27 mouse cellular contexts compared by ENCODE assay signal in genomic region chr2:103912481-103913251, GRCm38 (mm10). TPM values are rescaled to one million over a fixed set of nuclear protein-coding genes. Genes with fewer than 3 reads are reported as not detected.
DNase-seq lines count a peak whose midpoint lies in the region; ATAC-seq lines count a peak whose summit lies in the region.
"Had no signal": no experiment of that assay in that cellular context is flagged by ENCODE, and none has a peak within 500 bp of the region (broad histone marks: within the 10 kb centered on the region; RNA-seq: fewer than 3 reads in every experiment).

No protein-coding gene starts in this region.

- H3K36me3 ChIP-seq in liver, embryonic 13.5 days, result peaks cover 20% of the 10 kb centered on the region; the same call in 1 of the 2 replicates
- no peaks in the 10 kb centered on the region for H3K36me3 ChIP-seq in liver, embryonic 11.5 days (ENCODE audit: control insufficient read depth, insufficient read depth, low read length)
- H3K36me3 ChIP-seq in neural tube, embryonic 14.5 days (ENCODE audit: control insufficient read depth, insufficient read depth, low read length), result no peaks in the 10 kb centered on the region
- H3K36me3 ChIP-seq: embryonic facial prominence, embryonic 12.5 days; heart, embryonic 13.5 days; intestine, embryonic 15.5 days; limb, embryonic 13.5 days had no signal

- H3K27ac ChIP-seq in liver, embryonic 13.5 days, result peak overlapping the region; percentile 53; the same call in 1 of the 2 replicates
- H3K27ac ChIP-seq in liver, embryonic 11.5 days (ENCODE audit: low read depth, low read length), result no peak overlapping the region
- H3K27ac ChIP-seq in neural tube, embryonic 14.5 days (ENCODE audit: low read depth, low read length), result peak overlapping the region; percentile 30; the same call in 1 of the 2 replicates
- H3K27ac ChIP-seq: embryonic facial prominence, embryonic 12.5 days; gastrocnemius, adult 2 months; heart, adult 2 months; heart, embryonic 13.5 days; intestine, embryonic 15.5 days; kidney, postnatal 0 days; limb, embryonic 13.5 days; liver, embryonic 12.5 days had no signal

- H3K4me2 ChIP-seq in liver, embryonic 13.5 days, result no peak overlapping the region
- no peak overlapping the region for H3K4me2 ChIP-seq in liver, embryonic 11.5 days
- no peak overlapping the region for H3K4me2 ChIP-seq in neural tube, embryonic 14.5 days (ENCODE audit: low read depth, low read length)
- H3K4me2 ChIP-seq: embryonic facial prominence, embryonic 12.5 days; heart, embryonic 13.5 days; intestine, embryonic 15.5 days; limb, embryonic 13.5 days; liver, embryonic 12.5 days had no signal

- no peak for DNase-seq in frontal cortex, postnatal 36 days (ENCODE audit: low spot score in 2 of 2)
- no peak for DNase-seq in liver, embryonic 13.5 days
- no peak for DNase-seq in liver, embryonic 11.5 days (ENCODE audit: low spot score)
- DNase-seq in brain, adult 2 months (ENCODE audit: low read depth, low spot score), result peak; percentile 47
- DNase-seq: adrenal gland, postnatal 14 days; cerebellum, adult 18-20 months; cerebellum, postnatal 36 days; gastrocnemius, adult 2 months; gastrocnemius, postnatal 36 days; heart, adult 2 months; heart, postnatal 10 days; kidney, adult 2 months; kidney, postnatal 4 days; lung, adult 18-20 months; lung, postnatal 4 days; thymus, adult 2 months; thymus, postnatal 36 days had no signal

- no peak overlapping the region for H3K4me3 ChIP-seq in liver, embryonic 13.5 days (replicated peaks)
- no peak overlapping the region for H3K4me3 ChIP-seq in liver, embryonic 11.5 days (ENCODE audit: low read depth, low read length)
- H3K4me3 ChIP-seq in neural tube, embryonic 14.5 days (ENCODE audit: low read depth, low read length), result no peak overlapping the region
- H3K4me3 ChIP-seq: embryonic facial prominence, embryonic 12.5 days; gastrocnemius, adult 2 months; heart, adult 2 months; heart, embryonic 13.5 days; intestine, embryonic 15.5 days; limb, embryonic 13.5 days; liver, embryonic 12.5 days had no signal

- peak; percentile 72 for ATAC-seq in frontal cortex, adult (ENCODE audit: low TSS enrichment)
- no peak for ATAC-seq in liver, embryonic 13.5 days (ENCODE audit: low read depth)
- no peak for ATAC-seq in liver, embryonic 11.5 days (replicated peaks; ENCODE audit: low FRiP score)
- ATAC-seq in neural tube, embryonic 14.5 days (ENCODE audit: low read depth), result peak; percentile 60
- no peak for ATAC-seq in megakaryocyte, adult 5-6 weeks (ENCODE audit: poor library complexity, severe bottlenecking)
- ATAC-seq: forebrain, embryonic 14.5 days; intestine, embryonic 15.5 days; liver, embryonic 12.5 days had no signal

- H3K9me3 ChIP-seq in liver, embryonic 13.5 days (replicated peaks), result no peaks in the 10 kb centered on the region
- no peaks in the 10 kb centered on the region for H3K9me3 ChIP-seq in liver, embryonic 11.5 days (ENCODE audit: control insufficient read depth, low read length)
- H3K9me3 ChIP-seq in neural tube, embryonic 14.5 days (ENCODE audit: control insufficient read depth, low read length), result no peaks in the 10 kb centered on the region
- H3K9me3 ChIP-seq: embryonic facial prominence, embryonic 12.5 days; heart, embryonic 13.5 days; intestine, embryonic 15.5 days; limb, embryonic 13.5 days; liver, embryonic 12.5 days had no signal

- H3K9ac ChIP-seq in liver, embryonic 13.5 days, result no peak overlapping the region
- no peak overlapping the region for H3K9ac ChIP-seq in liver, embryonic 11.5 days (ENCODE audit: low read depth, low read length)
- H3K9ac ChIP-seq in neural tube, embryonic 14.5 days (replicated peaks; ENCODE audit: low read depth, low read length), result no peak overlapping the region
- H3K9ac ChIP-seq: embryonic facial prominence, embryonic 12.5 days; heart, embryonic 13.5 days; intestine, embryonic 15.5 days; limb, embryonic 13.5 days; liver, embryonic 12.5 days had no signal

- no peaks in the 10 kb centered on the region for H3K27me3 ChIP-seq in liver, embryonic 13.5 days
- H3K27me3 ChIP-seq in liver, embryonic 11.5 days (replicated peaks; ENCODE audit: control insufficient read depth, insufficient read depth, low read length), result no peaks in the 10 kb centered on the region
- H3K27me3 ChIP-seq in neural tube, embryonic 14.5 days (ENCODE audit: control insufficient read depth, insufficient read depth, low read length), result no peaks in the 10 kb centered on the region
- H3K27me3 ChIP-seq: embryonic facial prominence, embryonic 12.5 days; intestine, embryonic 15.5 days; limb, embryonic 13.5 days had no signal

- H3K4me1 ChIP-seq in liver, embryonic 13.5 days (replicated peaks), result peaks cover 34% of the 10 kb centered on the region
- H3K4me1 ChIP-seq in liver, embryonic 11.5 days (replicated peaks; ENCODE audit: control insufficient read depth, insufficient read depth, low read length), result peaks cover 2% of the 10 kb centered on the region; the same call in 1 of the 2 replicates
- H3K4me1 ChIP-seq in neural tube, embryonic 14.5 days (ENCODE audit: control insufficient read depth, insufficient read depth, low read length), result no peaks in the 10 kb centered on the region
- H3K4me1 ChIP-seq: embryonic facial prominence, embryonic 12.5 days; heart, embryonic 13.5 days; intestine, embryonic 15.5 days had no signal

- 87% methylated on average over 16 of the region's 16 CpGs for whole genome bisulfite sequencing in liver, embryonic 13.5 days (ENCODE audit: insufficient replicate concordance)
- 89% methylated on average over 16 of the region's 16 CpGs for WGBS in liver, embryonic 11.5 days
- WGBS in neural tube, embryonic 14.5 days, result 73% methylated on average over 16 of the region's 16 CpGs

RNA-seq across cellular contexts. Expression of gene Lmo2, which starts 45.1 kb away (rescaled TPM):
- polyA plus RNA-seq in liver, embryonic 13.5 days (2015; fragmentation: Nextera tagmentation; extraction: Ambion mirVana), result 156 and 167 TPM in 2 replicates
- 185 and 191 TPM in 2 replicates for polyA plus RNA-seq in liver, embryonic 11.5 days (2014; fragmentation: Nextera tagmentation; extraction: Ambion mirVana)
- polyA plus RNA-seq in neural tube, embryonic 14.5 days (2014; fragmentation: Nextera tagmentation; extraction: Ambion mirVana), result 64.2 and 68.0 TPM in 2 replicates
- 186 and 200 TPM in 2 replicates for total RNA-seq in megakaryocyte, adult 5-6 weeks (2015)
- total RNA-seq in megakaryocyte, adult 5-6 weeks (2017), result 92.3 and 100 TPM in 2 replicates

Comparison
In these comparisons a context has a peak if more than half of its experiments do, and no peak if none do; other contexts are left out.
1. ATAC-seq: peak in frontal cortex, adult (single experiment) and neural tube, embryonic 14.5 days (single experiment); none in liver, embryonic 13.5 days (single experiment), liver, embryonic 11.5 days (single experiment) and megakaryocyte, adult 5-6 weeks (single experiment).